ENCODE assay signal across 20 mouse cellular contexts in the genomic region with DNA sequence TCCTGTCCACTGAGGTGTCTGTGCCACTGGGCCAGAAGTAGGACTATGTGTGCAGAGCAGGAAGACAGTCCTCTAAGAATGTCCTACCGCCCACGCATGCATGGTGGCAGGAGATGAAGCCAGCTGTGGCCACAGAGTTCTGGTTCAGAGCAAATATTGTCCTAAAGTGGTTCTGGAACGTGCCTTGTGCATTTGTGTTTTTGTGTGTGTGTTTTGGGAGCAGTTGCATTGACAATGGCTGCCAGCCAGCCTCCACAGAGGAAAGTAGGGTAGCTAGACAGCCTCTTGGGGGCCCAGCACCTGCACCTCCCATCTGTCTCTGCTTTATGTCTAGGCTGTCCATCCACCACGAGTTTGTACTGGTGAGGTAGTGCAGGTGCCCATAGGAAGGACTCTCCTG. TPM values are rescaled to one million over a fixed set of nuclear protein-coding genes. Genes with fewer than 3 reads are reported as not detected.
"Had no signal": no experiment of that assay in that cellular context is flagged by ENCODE, and none has a peak within 500 bp of the region (broad histone marks: within the 10 kb centered on the region; RNA-seq: fewer than 3 reads in every experiment).

No protein-coding gene starts in this region.

- H3K4me1 ChIP-seq: liver, embryonic 15.5 days; midbrain, embryonic 10.5 days; midbrain, embryonic 12.5 days; neural tube, embryonic 13.5 days; neural tube, embryonic 15.5 days; stomach, embryonic 15.5 days had no signal

- H3K27me3 ChIP-seq: liver, embryonic 15.5 days; midbrain, embryonic 12.5 days; neural tube, embryonic 13.5 days; neural tube, embryonic 15.5 days; stomach, embryonic 15.5 days had no signal

- H3K4me2 ChIP-seq: liver, embryonic 15.5 days; lung, embryonic 14.5 days; midbrain, embryonic 12.5 days; neural tube, embryonic 13.5 days; neural tube, embryonic 15.5 days; stomach, embryonic 15.5 days had no signal

- H3K9me3 ChIP-seq: liver, embryonic 15.5 days; midbrain, embryonic 10.5 days; midbrain, embryonic 12.5 days; neural tube, embryonic 13.5 days; neural tube, embryonic 15.5 days; stomach, embryonic 15.5 days had no signal

- H3K4me3 ChIP-seq: liver, embryonic 15.5 days; midbrain, embryonic 10.5 days; midbrain, embryonic 12.5 days; myocyte; neural tube, embryonic 13.5 days; neural tube, embryonic 15.5 days; stomach, embryonic 15.5 days had no signal

- H3K9ac ChIP-seq: liver, embryonic 15.5 days; lung, embryonic 14.5 days; midbrain, embryonic 12.5 days; neural tube, embryonic 13.5 days; neural tube, embryonic 15.5 days; stomach, embryonic 15.5 days had no signal

- H3K36me3 ChIP-seq: liver, embryonic 15.5 days; midbrain, embryonic 10.5 days; midbrain, embryonic 12.5 days; neural tube, embryonic 15.5 days; stomach, embryonic 15.5 days had no signal

- DNase-seq: lung, adult 18-20 months; lung, embryonic 14.5 days; lung, postnatal 10 days; midbrain, embryonic 14.5 days; thymus, adult 2 months; thymus, postnatal 25 days; thymus, postnatal 4 days had no signal

- H3K27ac ChIP-seq: liver, embryonic 15.5 days; midbrain, embryonic 10.5 days; midbrain, embryonic 12.5 days; neural tube, embryonic 13.5 days; neural tube, embryonic 15.5 days; stomach, embryonic 15.5 days; stomach, postnatal 0 days had no signal

- ATAC-seq: midbrain, embryonic 16.5 days had no signal

RNA-seq across cellular contexts. Expression of a gene that starts 47.6 kb away (rescaled TPM):
- polyA plus RNA-seq: liver, embryonic 15.5 days; lung, embryonic 14.5 days; lung, embryonic 16.5 days; midbrain, embryonic 10.5 days; midbrain, embryonic 12.5 days; midbrain, embryonic 14.5 days; midbrain, embryonic 16.5 days; neural tube, embryonic 11.5 days; neural tube, embryonic 13.5 days; neural tube, embryonic 15.5 days; spleen, adult 2 months; stomach, postnatal 0 days; urinary bladder, adult 2 months had no signal
